Mouse (Mus musculus) erythroblast, embryonic 14.5 days (primary cell): Measurements from ENCODE around the gene Krt79.

ENCODE experiments used
- GATA1 ChIP-seq: IDR thresholded peaks from 2 replicates; pipeline ENCODE4 v1.6.1; 2012; ENCODE audit warnings: low read length, inconsistent platforms, mixed read lengths
- TAL1 ChIP-seq: IDR thresholded peaks from 3 replicates; pipeline ENCODE4 v1.6.1; 2012; ENCODE audit warnings: low read length, inconsistent platforms, mixed read lengths

DNA sequence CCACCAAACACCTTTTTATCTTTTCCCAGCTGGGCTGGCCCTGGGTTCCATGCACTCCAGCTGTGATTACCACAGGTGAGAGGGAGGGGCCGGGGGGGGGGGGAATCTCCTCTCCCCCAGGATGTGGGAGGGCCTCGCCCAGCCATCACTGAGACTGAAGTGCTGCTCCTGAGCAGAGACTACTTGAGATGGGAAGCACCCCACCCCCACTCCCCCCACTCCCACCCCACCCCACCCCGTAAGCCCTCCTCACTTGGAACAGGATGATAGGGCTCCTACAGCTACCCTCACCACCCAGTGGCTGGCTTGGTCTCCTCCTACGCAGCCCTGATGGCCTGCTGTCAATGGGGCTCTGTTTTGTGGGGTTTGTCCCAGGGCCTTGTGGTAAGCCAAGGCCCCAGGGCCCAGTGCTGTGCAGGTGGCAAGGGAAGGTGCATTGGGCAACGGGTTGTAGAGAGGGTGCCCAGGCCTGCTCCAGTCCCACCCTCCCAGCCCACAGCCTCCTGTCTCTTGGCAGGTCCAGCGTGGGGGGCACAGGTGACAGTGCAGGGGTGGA is at the start of gene Krt79:
- TF ChIP-seq GATA1 (no peak), TAL1 (no peak)
